Mouse (Mus musculus) skeletal muscle tissue, postnatal 0 days (tissue): ENCODE results near the gene Mup5. TPM values are rescaled to one million over a fixed set of nuclear protein-coding genes. Genes with fewer than 3 reads are reported as not detected.

Experiments
- polyA plus RNA-seq: library from polyadenylated mRNA; unstranded; fragments of >200 nt; fragmentation: Nextera tagmentation; extraction: Ambion mirVana; gene quantifications from 2 replicates; pipeline ENCODE4 v1.2.1, GENCODE M21; 2015

Mup5 gene
- not detected in 2 replicates for polyA plus RNA-seq

DNA sequence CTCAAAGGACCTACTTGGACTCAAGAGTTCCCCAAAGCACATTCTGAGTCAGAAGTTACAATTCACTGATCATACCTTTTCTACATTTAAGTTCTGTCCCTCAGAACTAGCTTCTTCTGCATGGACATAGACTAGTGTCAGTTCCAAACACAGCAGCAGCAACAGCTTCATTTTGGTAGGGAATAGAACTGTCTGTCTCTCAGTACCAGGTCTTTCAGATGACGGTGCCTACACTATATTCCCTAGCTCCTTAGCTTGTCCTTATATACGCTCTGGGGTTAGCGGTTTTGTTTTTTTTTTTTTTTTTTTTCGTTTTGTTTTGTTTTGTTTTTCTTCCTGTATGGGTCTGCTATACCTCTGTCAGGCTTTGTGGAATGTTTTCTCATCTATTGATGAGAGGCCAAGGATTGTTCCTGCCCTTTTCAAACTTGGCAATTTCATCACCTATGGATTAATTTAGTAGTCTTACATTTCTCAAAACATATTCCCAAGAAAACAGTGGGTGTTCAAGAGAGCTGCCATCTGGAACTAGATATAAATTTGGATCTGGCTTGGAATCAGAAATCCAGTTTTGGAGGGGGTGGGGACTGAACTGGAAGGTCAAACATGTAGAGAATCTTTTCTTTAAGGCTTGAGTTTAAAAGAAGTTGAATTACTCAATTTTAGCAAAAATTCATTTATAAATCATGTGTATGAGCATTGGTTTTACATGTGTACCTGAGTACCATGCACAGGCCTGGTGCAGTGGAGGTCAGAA, at the start of gene Mup5:
Mup5 (minus strand) TSS at position 282 of the 757 bp plus-strand sequence.

DNA sequence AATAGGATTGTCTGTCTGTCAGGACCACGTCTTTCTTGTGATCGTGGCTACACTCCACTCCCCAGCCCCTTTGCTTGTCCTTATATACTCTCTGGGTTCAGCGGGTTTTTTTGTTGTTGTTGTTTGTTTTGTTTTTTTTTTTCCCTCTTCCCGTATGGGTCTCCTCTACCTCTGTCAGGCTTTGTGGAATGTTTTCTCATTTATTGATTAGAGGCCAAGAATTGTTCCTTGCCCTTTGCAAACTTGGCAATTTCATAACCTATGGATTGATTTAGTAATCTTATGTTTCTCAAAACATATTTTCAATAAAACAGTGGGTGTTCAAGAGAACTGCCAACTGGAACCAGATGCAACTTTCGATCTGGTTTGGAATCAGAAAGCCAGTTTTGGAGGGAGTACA, 52.9 kb downstream of the Mup5 start, which contains the start of gene Mup19:
Mup19 (minus strand) TSS at position 101 of the 400 bp plus-strand sequence.

Other genes starting within 250 kb of the Mup5 start
- not detected in 2 replicates for gene Mup17, start 239.4 kb downstream of the Mup5 start, polyA plus RNA-seq
- 0.32 TPM in 1 of 2 replicates, not detected in the other for gene Mup18, start 161.1 kb downstream of the Mup5 start, polyA plus RNA-seq
- gene Mup19, start 53.0 kb downstream of the Mup5 start, polyA plus RNA-seq: not detected in 2 replicates
- gene Mup20, start 218.9 kb upstream of the Mup5 start, polyA plus RNA-seq: not detected in 2 replicates